Mouse (Mus musculus): ENCODE data around the gene Bbs9. TPM values are rescaled to one million over a fixed set of nuclear protein-coding genes. Genes with fewer than 3 reads are reported as not detected.

Bbs9 gene
- total and polyA plus RNA-seq, 3 experiments = 6.9 to 9.1 (median 7.8) TPM

DNA sequence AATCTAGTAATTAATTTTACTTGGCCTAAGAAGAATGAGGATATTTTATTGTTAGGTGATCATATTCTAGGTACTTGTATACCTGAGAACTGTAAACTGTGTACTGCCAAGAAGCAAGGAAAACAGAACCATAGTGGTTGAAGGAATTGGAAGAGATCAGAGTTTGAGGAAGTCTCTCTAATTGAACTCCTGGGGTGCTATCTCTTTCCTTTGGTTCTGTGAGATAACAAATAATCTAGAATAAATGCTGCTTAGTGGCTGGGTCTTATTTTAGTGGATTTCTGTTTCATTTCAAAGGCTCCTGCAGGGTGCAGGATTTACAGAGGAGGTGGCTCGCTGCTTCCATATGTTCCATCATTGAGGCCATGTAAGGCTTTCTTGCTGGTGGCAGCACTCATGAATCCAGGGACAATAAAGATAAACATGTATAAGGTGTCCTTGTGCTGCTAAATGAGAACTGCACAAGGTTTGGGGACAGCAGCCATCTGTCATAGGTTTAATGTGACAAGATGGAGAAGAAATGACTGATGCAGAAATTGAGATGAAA, 226.6 kb downstream of the Bbs9 start:
- Histone ChIP-seq H3K79me2 (replicated peaks; ENCODE audit: control insufficient read depth, extremely low read depth, insufficient read depth, poor library complexity, severe bottlenecking) (no peaks in the 10 kb centered on the region), H3K27me3 (replicated peaks) (no peaks in the 10 kb centered on the region), H3K4me3 (replicated peaks in 1 of 3; ENCODE audit: low read depth in 2 of 3, low read length in 2 of 3, poor library complexity in 1 of 3) (no peak overlapping the region), H3K4me1 (ENCODE audit: control insufficient read depth in 1 of 2, insufficient read depth in 2 of 2) (no peaks in the 10 kb centered on the region), H3K4me2 (ENCODE audit: insufficient read depth, low read depth, poor library complexity, severe bottlenecking) (no peak overlapping the region), H3K36me3 (replicated peaks in 1 of 2; ENCODE audit: control insufficient read depth in 1 of 2, insufficient read depth in 1 of 2, low read length in 1 of 2) (no peaks in the 10 kb centered on the region), H3K27ac (ENCODE audit: insufficient read depth, low read depth) (no peak overlapping the region), H3K9me3 (replicated peaks; ENCODE audit: low read length) (peaks cover 9% of the 10 kb centered on the region), H3K9ac (ENCODE audit: insufficient read depth, low read depth) (no peak overlapping the region)
- TF ChIP-seq USF2 (conservative IDR thresholded peaks at IDR 0.05; ENCODE audit: low read depth, low read length) (no peak), ZNF384 (IDR thresholded peaks at IDR 0.05; ENCODE audit: low read depth, low read length) (no peak), MAFK (IDR thresholded peaks at IDR 0.05; ENCODE audit: insufficient replicate concordance, low read length) (no peak), SMC3 (IDR thresholded peaks at IDR 0.05; ENCODE audit: low read depth, low read length) (no peak), USF1 (IDR thresholded peaks at IDR 0.05; ENCODE audit: low read depth, low read length) (no peak), UBTF (IDR thresholded peaks at IDR 0.05; ENCODE audit: low read depth, low read length) (no peak), KAT2A (IDR thresholded peaks at IDR 0.05; ENCODE audit: insufficient replicate concordance, low read length) (no peak), TBP (conservative IDR thresholded peaks at IDR 0.05; ENCODE audit: low read depth, low read length) (no peak), PAX5 (IDR thresholded peaks at IDR 0.05; ENCODE audit: low read length) (no peak), MAX (IDR thresholded peaks at IDR 0.05; ENCODE audit: low read length) (no peak), NRF1 (IDR thresholded peaks at IDR 0.05; ENCODE audit: low read depth, low read length) (no peak), IRF4 (IDR thresholded peaks at IDR 0.05; ENCODE audit: low read depth, low read length) (no peak), MYC (IDR thresholded peaks at IDR 0.05; ENCODE audit: low read depth, low read length) (no peak), JUN (IDR thresholded peaks at IDR 0.05; ENCODE audit: insufficient read depth, low read depth, low read length) (no peak), ELF1 (IDR thresholded peaks at IDR 0.05; ENCODE audit: low read depth, low read length) (no peak), CHD2 (IDR thresholded peaks at IDR 0.05; ENCODE audit: low read length) (no peak)
- in situ Hi-C loops (cut with MboI; ENCODE audit: low pct_ligation_motif_present, low pct_unique_long_range_greater_than_20kb, low sequenced_read_pairs) (loop anchor here (25.0 kb wide), 1 partner anchor 510 kb away; the partner anchor contains the start of gene Bmper), dilution Hi-C loops (cut with MboI; ENCODE audit: extremely low pct_ligation_motif_present, extremely low pct_unique_long_range_greater_than_20kb, low sequenced_read_pairs) (no loop called here)
- no peak for DNase-seq (ENCODE audit: extremely low read depth)

- Histone ChIP-seq H3K27ac (ENCODE audit: insufficient read depth, low read depth) (no peak overlapping the region), H3K9ac (ENCODE audit: insufficient read depth, low read depth) (no peak overlapping the region), H3K4me2 (ENCODE audit: insufficient read depth, low read depth, poor library complexity, severe bottlenecking) (no peak overlapping the region), H3K4me3 (replicated peaks in 1 of 3; ENCODE audit: low read depth in 2 of 3, low read length in 2 of 3, poor library complexity in 1 of 3) (no peak overlapping the region), H3K4me1 (ENCODE audit: control insufficient read depth in 1 of 2, insufficient read depth in 2 of 2) (no peaks in the 10 kb centered on the region), H3K36me3 (replicated peaks in 1 of 2; ENCODE audit: control insufficient read depth in 1 of 2, insufficient read depth in 1 of 2, low read length in 1 of 2) (no peaks in the 10 kb centered on the region), H3K79me2 (replicated peaks; ENCODE audit: control insufficient read depth, extremely low read depth, insufficient read depth, poor library complexity, severe bottlenecking) (no peaks in the 10 kb centered on the region), H3K27me3 (replicated peaks) (no peaks in the 10 kb centered on the region), H3K9me3 (replicated peaks; ENCODE audit: low read length) (peaks cover 9% of the 10 kb centered on the region)
- TF ChIP-seq SIN3A (IDR thresholded peaks at IDR 0.05; ENCODE audit: low read length) (no peak), ZC3H11A (IDR thresholded peaks at IDR 0.05; ENCODE audit: low read depth, low read length) (no peak), PAX5 (IDR thresholded peaks at IDR 0.05; ENCODE audit: low read length) (no peak), MAFK (IDR thresholded peaks at IDR 0.05; ENCODE audit: insufficient replicate concordance, low read length) (no peak), UBTF (IDR thresholded peaks at IDR 0.05; ENCODE audit: low read depth, low read length) (no peak), ELF1 (IDR thresholded peaks at IDR 0.05; ENCODE audit: low read depth, low read length) (no peak), JUND (conservative IDR thresholded peaks at IDR 0.05; ENCODE audit: low read depth, low read length) (no peak), E2F4 (IDR thresholded peaks at IDR 0.05; ENCODE audit: insufficient replicate concordance, low read depth, low read length) (no peak), ZMIZ1 (IDR thresholded peaks at IDR 0.05; ENCODE audit: low read depth, low read length) (no peak), NELFE (IDR thresholded peaks at IDR 0.05; ENCODE audit: low read depth, low read length) (no peak), ZNF384 (IDR thresholded peaks at IDR 0.05; ENCODE audit: low read depth, low read length) (no peak), CHD2 (IDR thresholded peaks at IDR 0.05; ENCODE audit: low read length) (no peak), GABPA (IDR thresholded peaks at IDR 0.05; ENCODE audit: insufficient replicate concordance, low read depth, low read length) (no peak)
- no peak for DNase-seq (ENCODE audit: extremely low read depth)
- dilution Hi-C loops (cut with MboI; ENCODE audit: extremely low pct_ligation_motif_present, extremely low pct_unique_long_range_greater_than_20kb, low sequenced_read_pairs) = no loop called here
- in situ Hi-C loops (cut with MboI; ENCODE audit: low pct_ligation_motif_present, low pct_unique_long_range_greater_than_20kb, low sequenced_read_pairs) = loop anchor here (25.0 kb wide), 1 partner anchor 509 kb away; the partner anchor contains the start of gene Bmper
Observed at GRCm38 (mm10) chr9:22702812-22703367, 227.4 kb downstream of the Bbs9 start.
